Mouse (Mus musculus): ENCODE measurements at regions not wholly inside any gene's neighbourhood (a gene's known extent, or its start where the extent isn't known, plus 50 kb on each side); places are given as distances from the start of the nearest gene placed in this dataset.

DNA sequence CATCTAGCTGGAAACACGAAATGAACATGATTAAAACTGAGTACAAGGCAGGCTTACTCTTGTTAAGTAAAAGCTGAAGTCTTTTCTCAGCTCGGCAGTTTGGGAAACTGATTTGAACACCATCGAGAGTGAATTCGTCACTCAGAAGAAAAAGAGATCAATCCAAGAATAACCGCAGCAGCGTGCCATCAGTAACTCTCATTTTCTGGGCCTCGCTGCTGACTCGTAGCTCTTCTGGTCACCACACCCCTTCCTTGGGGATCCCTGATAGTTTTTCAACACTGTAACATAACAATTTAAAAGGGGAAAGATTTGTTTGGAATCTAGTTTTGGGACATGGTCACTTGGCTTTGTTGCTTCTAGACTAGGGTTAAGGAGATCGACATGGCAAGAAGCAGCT, 337.0 kb downstream of the Pax3 start:
- WGBS, result 88% methylated on average over 9 of the region's 9 CpGs
- Histone ChIP-seq H3K4me3 (replicated peaks; ENCODE audit: low read length) (no peak overlapping the region), H3K27ac (replicated peaks; ENCODE audit: low read depth, low read length) (no peak overlapping the region)

DNA sequence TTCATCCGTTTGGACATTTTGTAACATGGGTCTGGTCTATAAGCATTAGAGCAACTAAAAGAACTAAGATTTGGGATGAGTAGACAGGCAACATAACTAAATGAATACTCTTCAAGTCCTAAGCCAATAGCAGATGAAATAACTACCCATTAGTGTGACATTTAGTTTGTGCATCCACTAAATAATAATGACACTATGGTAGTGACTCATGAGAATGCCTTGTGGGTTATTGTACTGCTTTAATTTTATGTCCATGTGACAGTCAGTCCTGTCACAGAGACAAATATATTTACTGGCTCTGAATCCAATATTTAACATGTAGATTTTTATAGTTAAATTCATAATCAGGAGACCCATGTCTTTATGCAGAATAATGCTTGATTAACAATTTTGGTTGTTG, 339.5 kb upstream of the Epha4 start:
- H3K9me3 ChIP-seq (ENCODE audit: control insufficient read depth, low read length), result no peaks in the 10 kb centered on the region
- H3K4me1 ChIP-seq (ENCODE audit: control insufficient read depth, insufficient read depth, low read length), result no peaks in the 10 kb centered on the region
- H3K27ac ChIP-seq (replicated peaks; ENCODE audit: low read depth, low read length), result no peak overlapping the region
- TF ChIP-seq POLR2A (IDR thresholded peaks at IDR 0.05; ENCODE audit: borderline replicate concordance, extremely low read depth, insufficient read depth, insufficient read length), result no peak
- H3K9ac ChIP-seq (ENCODE audit: low read depth, low read length, severe bottlenecking), result no peak overlapping the region
- DNase-seq (ENCODE audit: low spot score) (no peak), ATAC-seq (ENCODE audit: low FRiP score, low read depth) (no peak)
- H3K27me3 ChIP-seq (ENCODE audit: control insufficient read depth, insufficient read depth, low read length), result no peaks in the 10 kb centered on the region
- no peak overlapping the region for H3K4me2 ChIP-seq (replicated peaks; ENCODE audit: low read depth, low read length, severe bottlenecking)
- H3K36me3 ChIP-seq (ENCODE audit: control insufficient read depth, insufficient read depth, low read length), result no peaks in the 10 kb centered on the region
- 79% methylated on average over 1 of the region's 1 CpGs for WGBS
- H3K4me3 ChIP-seq (replicated peaks; ENCODE audit: low read length), result no peak overlapping the region

More for the DNA sequence above, 337.0 kb downstream of the Pax3 start:
- ATAC-seq (ENCODE audit: low FRiP score, low read depth) (no peak), DNase-seq (ENCODE audit: low spot score) (no peak)
- Histone ChIP-seq H3K9me3 (ENCODE audit: control insufficient read depth, low read length) (no peaks in the 10 kb centered on the region), H3K4me2 (replicated peaks; ENCODE audit: low read depth, low read length, severe bottlenecking) (no peak overlapping the region), H3K36me3 (ENCODE audit: control insufficient read depth, insufficient read depth, low read length) (no peaks in the 10 kb centered on the region), H3K4me1 (ENCODE audit: control insufficient read depth, insufficient read depth, low read length) (no peaks in the 10 kb centered on the region), H3K27me3 (ENCODE audit: control insufficient read depth, insufficient read depth, low read length) (no peaks in the 10 kb centered on the region), H3K9ac (ENCODE audit: low read depth, low read length, severe bottlenecking) (no peak overlapping the region)
- no peak for TF ChIP-seq POLR2A (IDR thresholded peaks at IDR 0.05; ENCODE audit: borderline replicate concordance, extremely low read depth, insufficient read depth, insufficient read length)

DNA sequence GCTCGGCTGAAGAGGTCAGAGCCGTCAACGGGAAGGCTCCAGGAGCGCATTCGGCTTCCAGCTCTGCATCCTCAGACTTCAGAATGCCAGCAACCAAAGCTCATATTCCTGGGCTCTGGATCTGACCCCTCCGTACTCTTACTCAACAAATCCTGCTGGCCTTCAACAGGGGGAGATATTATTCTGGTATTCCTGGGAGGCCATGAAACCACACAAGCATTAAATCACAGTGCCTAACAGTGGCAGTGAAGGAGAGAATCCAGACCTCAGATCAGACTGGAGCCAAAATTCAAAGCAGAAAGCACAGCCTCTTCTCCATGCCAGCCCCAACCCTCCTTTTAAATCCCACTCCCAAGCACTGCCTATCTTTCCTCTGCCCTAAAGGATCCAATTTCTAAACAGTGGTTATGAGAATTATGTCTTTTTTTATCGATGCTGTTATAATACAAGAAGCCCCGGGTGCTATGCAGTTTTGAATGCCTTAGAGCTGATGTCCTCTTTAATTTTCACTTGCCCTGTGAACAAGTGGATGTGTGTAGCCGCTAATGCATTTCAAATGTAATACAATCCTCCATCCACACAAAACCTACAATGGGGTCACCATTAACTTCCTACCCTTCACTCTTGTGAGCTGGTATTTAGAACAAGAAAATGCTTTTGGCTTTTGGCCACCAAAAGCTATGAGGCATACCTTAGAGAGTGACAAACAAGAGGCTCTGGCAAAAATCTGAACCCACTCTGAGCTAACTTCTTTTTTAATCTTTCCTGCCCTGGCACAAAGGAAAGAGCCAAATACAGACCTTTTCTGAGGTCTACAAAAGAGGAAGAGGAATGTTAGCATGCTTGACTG, 333.1 kb upstream of the Epha4 start:
- no peak for DNase-seq (ENCODE audit: low spot score)
- 59% methylated on average over 9 of the region's 9 CpGs for WGBS
- TF ChIP-seq POLR2A (IDR thresholded peaks at IDR 0.05; ENCODE audit: borderline replicate concordance, extremely low read depth, insufficient read depth, insufficient read length), result no peak

DNA sequence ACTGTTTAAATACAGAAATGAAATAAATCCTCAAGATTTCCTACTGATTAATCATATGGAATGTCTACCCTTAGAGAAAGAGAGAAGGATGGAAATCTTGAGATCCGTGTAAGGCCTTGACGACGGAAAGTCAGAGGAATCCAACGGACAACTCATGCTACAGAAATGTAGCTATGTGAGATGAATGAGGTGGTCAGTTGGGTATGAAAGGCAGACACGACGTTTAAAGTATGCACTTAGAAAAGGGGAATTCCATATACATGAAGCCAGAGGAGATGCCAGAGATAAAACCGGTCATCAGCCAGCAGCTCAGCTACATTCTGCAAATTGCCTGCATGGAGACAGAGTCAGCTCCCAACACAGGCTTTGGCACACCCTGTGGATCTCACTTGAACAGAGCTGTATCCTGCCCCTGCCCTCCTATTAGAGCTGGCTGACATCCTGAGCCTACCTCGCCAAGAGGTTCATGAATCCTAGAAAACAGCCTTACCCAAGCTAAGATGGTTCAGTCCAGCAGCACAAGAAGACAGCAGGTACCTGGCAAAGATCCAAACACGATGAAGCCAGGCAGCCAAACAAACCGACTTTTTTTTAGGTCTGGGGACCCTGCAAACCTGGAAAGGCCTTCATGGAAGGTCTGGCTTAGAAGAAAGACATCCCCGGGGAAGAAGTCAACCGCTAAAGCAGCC, 331.3 kb upstream of the Epha4 start:
- TF ChIP-seq POLR2A (IDR thresholded peaks at IDR 0.05; ENCODE audit: borderline replicate concordance, extremely low read depth, insufficient read depth, insufficient read length), result no peak
- no peak overlapping the region for H3K4me2 ChIP-seq (replicated peaks; ENCODE audit: low read depth, low read length, severe bottlenecking)
- DNase-seq (ENCODE audit: low spot score), result no peak
- H3K4me3 ChIP-seq (replicated peaks; ENCODE audit: low read length), result no peak overlapping the region
- 73% methylated on average over 12 of the region's 12 CpGs for WGBS
- no peak overlapping the region for H3K9ac ChIP-seq (ENCODE audit: low read depth, low read length, severe bottlenecking)
- no peak overlapping the region for H3K27ac ChIP-seq (replicated peaks; ENCODE audit: low read depth, low read length)
- H3K36me3 ChIP-seq (ENCODE audit: control insufficient read depth, insufficient read depth, low read length), result no peaks in the 10 kb centered on the region
- no peaks in the 10 kb centered on the region for H3K9me3 ChIP-seq (ENCODE audit: control insufficient read depth, low read length)
- no peaks in the 10 kb centered on the region for H3K27me3 ChIP-seq (ENCODE audit: control insufficient read depth, insufficient read depth, low read length)
- ATAC-seq (ENCODE audit: low FRiP score, low read depth), result no peak
- no peaks in the 10 kb centered on the region for H3K4me1 ChIP-seq (ENCODE audit: control insufficient read depth, insufficient read depth, low read length)

More for the DNA sequence above, 333.1 kb upstream of the Epha4 start:
- H3K9me3 ChIP-seq (ENCODE audit: control insufficient read depth, low read length), result no peaks in the 10 kb centered on the region
- no peak overlapping the region for H3K4me2 ChIP-seq (replicated peaks; ENCODE audit: low read depth, low read length, severe bottlenecking)
- H3K4me1 ChIP-seq (ENCODE audit: control insufficient read depth, insufficient read depth, low read length), result no peaks in the 10 kb centered on the region
- no peak for ATAC-seq (ENCODE audit: low FRiP score, low read depth)
- H3K27ac ChIP-seq (replicated peaks; ENCODE audit: low read depth, low read length), result no peak overlapping the region
- no peak overlapping the region for H3K9ac ChIP-seq (ENCODE audit: low read depth, low read length, severe bottlenecking)
- no peaks in the 10 kb centered on the region for H3K27me3 ChIP-seq (ENCODE audit: control insufficient read depth, insufficient read depth, low read length)
- no peaks in the 10 kb centered on the region for H3K36me3 ChIP-seq (ENCODE audit: control insufficient read depth, insufficient read depth, low read length)
- no peak overlapping the region for H3K4me3 ChIP-seq (replicated peaks; ENCODE audit: low read length)

DNA sequence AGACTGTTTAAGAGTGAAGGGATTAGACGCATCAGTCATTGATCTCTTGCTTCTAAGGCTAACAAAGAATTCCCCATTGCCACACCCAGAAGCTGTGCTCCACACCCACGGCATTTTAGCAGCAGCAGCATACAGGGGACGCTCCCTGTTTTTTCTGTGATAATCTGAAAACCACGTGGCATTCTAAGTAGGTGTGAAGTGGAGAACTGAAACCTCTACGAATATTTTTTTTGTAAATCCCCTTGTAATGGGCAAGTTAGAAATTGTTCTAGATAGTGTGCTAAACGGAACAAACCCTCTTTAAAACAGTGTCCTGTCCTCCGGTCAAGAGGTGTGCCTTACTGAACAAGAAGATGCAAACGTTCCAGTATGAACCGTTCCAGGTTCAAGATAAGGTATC, 325.8 kb upstream of the Epha4 start:
- ATAC-seq (ENCODE audit: low FRiP score, low read depth) (no peak), DNase-seq (ENCODE audit: low spot score) (no peak)
- no peaks in the 10 kb centered on the region for H3K27me3 ChIP-seq (ENCODE audit: control insufficient read depth, insufficient read depth, low read length)
- WGBS, result 47% methylated on average over 9 of the region's 9 CpGs
- no peak overlapping the region for H3K9ac ChIP-seq (ENCODE audit: low read depth, low read length, severe bottlenecking)
- no peak overlapping the region for H3K4me2 ChIP-seq (replicated peaks; ENCODE audit: low read depth, low read length, severe bottlenecking)
- H3K9me3 ChIP-seq (ENCODE audit: control insufficient read depth, low read length), result no peaks in the 10 kb centered on the region
- H3K27ac ChIP-seq (replicated peaks; ENCODE audit: low read depth, low read length), result no peak overlapping the region
- H3K4me1 ChIP-seq (ENCODE audit: control insufficient read depth, insufficient read depth, low read length), result peaks cover 3% of the 10 kb centered on the region; the same call in 1 of the 2 replicates
- H3K36me3 ChIP-seq (ENCODE audit: control insufficient read depth, insufficient read depth, low read length), result no peaks in the 10 kb centered on the region
- H3K4me3 ChIP-seq (replicated peaks; ENCODE audit: low read length), result no peak overlapping the region
- no peak for TF ChIP-seq POLR2A (IDR thresholded peaks at IDR 0.05; ENCODE audit: borderline replicate concordance, extremely low read depth, insufficient read depth, insufficient read length)

Data from limb, embryonic 14.5 days (tissue).